Mouse (Mus musculus) C2C12 (cell line): ENCODE measurements around the gene Cltc. TPM values are rescaled to one million over a fixed set of nuclear protein-coding genes. Genes with fewer than 3 reads are reported as not detected.
A peak's percentile ranks its signal among the peaks of the same experiment; 100 is the strongest.

Experiments used
- H3K27me3 ChIP-seq: one replicate; pipeline ENCODE4 v1.6.1; 2011; ENCODE audit not compliant: control insufficient read depth, insufficient read depth, insufficient read length
- H3K36me3 ChIP-seq: one replicate; pipeline ENCODE4 v1.6.1; 2011; ENCODE audit not compliant: control insufficient read depth, insufficient read depth
- H3K4me3 ChIP-seq: one replicate; pipeline ENCODE4 v1.5.1; 2011; ENCODE audit warnings: mild to moderate bottlenecking, control low read depth; ENCODE audit not compliant: poor library complexity, insufficient read depth, severe bottlenecking
- H3K79me2 ChIP-seq: one replicate; pipeline ENCODE4 v1.6.1; 2011; ENCODE audit not compliant: control insufficient read depth, insufficient read depth
- H3K79me3 ChIP-seq: one replicate; pipeline ENCODE4 v1.6.1; 2011; ENCODE audit warnings: low read depth, control low read depth
- H3ac ChIP-seq: one replicate; pipeline ENCODE3; 2011; ENCODE audit warnings: low read depth; ENCODE audit not compliant: control insufficient read depth, insufficient read length
- CEBPB ChIP-seq: IDR thresholded peaks from one replicate; pipeline ENCODE4 v1.6.1; 2011; ENCODE audit warnings: low read depth, mild to moderate bottlenecking, control low read depth, moderate library complexity
- CTCF ChIP-seq: IDR thresholded peaks from one replicate; pipeline ENCODE4 v1.5.1; 2011; ENCODE audit not compliant: control insufficient read depth, insufficient read depth, insufficient read length
- FOSL1 ChIP-seq: IDR thresholded peaks from one replicate; pipeline ENCODE4 v1.8.0; 2011; ENCODE audit warnings: mild to moderate bottlenecking, low read length; ENCODE audit not compliant: poor library complexity, insufficient read depth, severe bottlenecking
- MAX ChIP-seq: IDR thresholded peaks from one replicate; pipeline ENCODE4 v1.6.1; 2011; ENCODE audit warnings: mild to moderate bottlenecking, control low read depth
- MYOD1 ChIP-seq: IDR thresholded peaks from one replicate; pipeline ENCODE4 v1.6.1; 2011; ENCODE audit warnings: low read depth; ENCODE audit not compliant: control insufficient read depth, insufficient read length
- MYOG ChIP-seq: IDR thresholded peaks from one replicate; pipeline ENCODE4 v1.6.1; 2011; ENCODE audit not compliant: control insufficient read depth, insufficient read length; ENCODE audit errors: extremely low read depth
- USF1 ChIP-seq: IDR thresholded peaks from one replicate; pipeline ENCODE4 v1.6.1; 2011; ENCODE audit warnings: low read depth, mild to moderate bottlenecking, control low read depth, moderate library complexity
- polyA plus RNA-seq: library from polyadenylated mRNA; unstranded; fragments of >200 nt; fragmentation: generic; extraction: Trizol; gene quantifications from one replicate; pipeline ENCODE4 v1.2.1, GENCODE M21; 2012; ENCODE audit warnings: missing spikeins

The Cltc gene
- polyA plus RNA-seq, 1 experiment = 65.1 TPM

DNA sequence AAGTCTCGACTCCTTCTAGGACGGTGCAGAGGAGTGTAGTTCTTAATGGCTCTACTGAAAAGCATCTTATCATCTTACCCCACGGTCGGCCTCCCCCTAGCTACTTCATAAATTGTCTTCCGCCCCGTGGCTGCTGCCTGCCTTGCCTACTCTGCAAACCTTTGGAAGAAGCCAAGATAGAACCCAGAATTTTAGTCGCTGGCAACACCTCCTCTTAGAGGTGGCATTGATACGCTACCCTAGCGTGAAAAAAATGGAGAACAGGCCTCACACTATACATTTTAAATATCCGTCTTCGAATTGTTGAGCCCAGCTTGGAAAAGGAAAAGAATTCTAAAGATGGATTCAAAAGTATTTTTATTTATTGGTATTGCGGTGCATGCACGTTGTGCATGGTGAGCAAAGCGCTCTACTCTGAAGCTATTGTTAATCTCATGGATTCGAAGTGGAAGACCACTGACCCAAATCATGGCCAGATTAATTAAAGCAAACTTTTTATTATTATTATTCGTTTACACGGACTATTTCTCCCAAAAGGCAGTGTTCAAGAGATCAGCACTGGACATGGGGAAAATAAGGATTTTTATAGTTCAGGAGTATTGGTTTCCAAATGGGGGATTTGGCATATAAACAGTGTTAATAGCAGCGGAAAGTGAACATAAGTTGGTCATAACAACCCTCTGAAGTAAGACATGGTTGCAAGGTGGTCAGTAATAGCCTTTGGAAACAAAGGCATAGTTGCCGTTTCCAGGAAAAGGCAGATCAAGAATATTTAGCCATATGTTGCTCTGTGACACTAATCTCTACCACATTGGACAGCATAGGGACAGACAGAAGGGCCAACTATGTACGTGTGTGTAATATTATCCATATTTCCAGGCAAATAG, 73.0 kb downstream of the Cltc start:
- peaks cover 100% of the 10 kb centered on the region for H3K79me2 ChIP-seq
- peaks cover 40% of the 10 kb centered on the region for H3K36me3 ChIP-seq
- H3K4me3 ChIP-seq = peak overlapping the region; percentile 90
- H3K79me3 ChIP-seq = peaks cover 86% of the 10 kb centered on the region
- peak overlapping the region; percentile 81 for H3ac ChIP-seq
- H3K27me3 ChIP-seq = no peaks in the 10 kb centered on the region
- no peak for TF ChIP-seq FOSL1

DNA sequence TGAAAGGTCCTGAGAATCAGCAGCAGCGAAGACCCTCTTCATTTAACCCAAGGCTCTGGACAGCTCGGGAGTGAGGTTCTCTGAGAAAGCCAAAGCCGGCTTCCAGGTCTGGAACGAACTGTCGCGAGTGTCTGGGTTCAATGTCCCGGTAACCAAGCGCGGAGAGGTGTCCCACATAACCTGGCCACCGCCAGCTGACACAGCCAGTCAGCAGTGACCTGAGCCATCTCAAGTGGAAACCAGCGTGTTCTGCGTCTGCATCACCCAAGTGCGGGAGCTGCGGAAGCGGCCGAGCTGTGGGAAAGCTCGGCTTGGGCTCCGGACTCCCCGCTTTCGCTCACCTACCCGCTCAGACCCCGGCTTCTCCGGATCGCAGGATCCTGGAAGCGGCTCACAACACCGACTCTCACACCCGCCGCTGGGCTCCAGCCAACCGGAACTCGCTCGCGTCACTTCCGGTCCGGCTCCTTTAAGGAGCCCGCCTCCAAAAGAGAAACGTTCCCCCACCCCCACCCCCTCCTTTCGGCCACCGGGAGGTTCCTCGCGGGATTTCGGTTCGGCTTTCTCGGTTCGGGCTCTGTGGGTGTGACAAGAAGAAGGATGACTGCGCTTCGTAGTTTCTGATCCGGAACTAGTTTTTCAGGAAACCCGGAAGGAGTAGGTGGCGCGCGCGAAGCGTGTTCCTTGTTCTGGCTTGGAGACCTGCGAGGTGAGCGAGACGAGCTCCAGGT, 73.8 kb downstream of the Cltc start, which contains the start of the genes Vmp1 and Ptrh2:
Gene Vmp1, minus strand, starts transcription at position 442 of the 731 bp plus-strand sequence.
Gene Ptrh2, plus strand, starts transcription at position 591 of the 731 bp plus-strand sequence.
- H3K27me3 ChIP-seq = no peaks in the 10 kb centered on the region

DNA sequence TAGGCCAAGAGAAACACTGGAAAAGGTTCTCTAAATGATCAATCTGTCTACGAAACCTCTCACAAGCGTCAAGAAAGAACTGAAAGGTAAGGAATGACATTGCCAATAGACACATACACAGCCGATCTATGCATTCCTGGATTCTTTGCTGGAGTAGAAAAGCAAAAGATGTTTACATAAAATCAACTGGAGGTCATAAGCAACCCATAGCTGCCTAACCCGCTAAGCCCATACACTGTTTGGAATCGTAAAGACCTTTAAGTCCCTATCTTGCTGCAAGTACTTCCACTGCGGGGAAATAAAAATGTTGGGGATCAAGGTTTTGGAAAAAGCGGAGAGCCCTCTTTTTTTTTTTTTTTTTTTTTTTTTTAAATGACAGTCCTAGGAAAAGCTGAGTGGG, 74.5 kb downstream of the Cltc start:
- peaks cover 83% of the 10 kb centered on the region for H3K79me3 ChIP-seq
- H3K79me2 ChIP-seq = peaks cover 94% of the 10 kb centered on the region
- no peaks in the 10 kb centered on the region for H3K27me3 ChIP-seq
- H3K36me3 ChIP-seq = peaks cover 26% of the 10 kb centered on the region
- peak overlapping the region; percentile 90 for H3K4me3 ChIP-seq
- no peak for TF ChIP-seq MAX
- peak overlapping the region; percentile 92 for H3ac ChIP-seq

More for the DNA sequence above, 73.8 kb downstream of the Cltc start, which contains the start of the genes Vmp1 and Ptrh2:
- TF ChIP-seq MAX (peak; percentile 97), CTCF (no peak)
- peak within 1 kb of the TSS; percentile 92 for H3ac ChIP-seq
- H3K36me3 ChIP-seq = peaks cover 32% of the 10 kb centered on the region
- peak within 1 kb of the TSS; percentile 90 for H3K4me3 ChIP-seq
- peaks cover 100% of the 10 kb centered on the region for H3K79me2 ChIP-seq
- H3K79me3 ChIP-seq = peaks cover 86% of the 10 kb centered on the region

DNA sequence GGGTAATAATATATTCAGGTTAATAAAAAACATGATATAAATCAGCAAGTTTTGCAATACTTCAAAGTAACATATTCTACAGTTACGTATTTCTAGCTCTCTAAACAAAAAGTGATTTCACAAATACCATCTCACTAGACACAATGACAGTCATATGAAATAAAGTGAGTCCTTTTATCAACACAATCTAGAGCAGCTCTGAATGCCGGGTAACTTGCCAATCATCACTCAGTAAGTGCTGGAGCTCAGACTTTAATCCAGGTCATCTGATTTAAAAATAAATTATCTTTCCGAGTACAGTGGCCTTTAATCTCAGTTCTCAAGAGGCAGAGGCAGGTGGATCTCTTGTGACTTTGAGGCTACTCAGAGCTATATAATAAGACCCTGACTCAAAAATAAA, 75.9 kb downstream of the Cltc start:
- Histone ChIP-seq H3K36me3 (peaks cover 17% of the 10 kb centered on the region), H3K4me3 (no peak overlapping the region), H3K79me3 (peaks cover 79% of the 10 kb centered on the region), H3ac (no peak overlapping the region), H3K79me2 (peaks cover 94% of the 10 kb centered on the region), H3K27me3 (no peaks in the 10 kb centered on the region)
- TF ChIP-seq USF1 (no peak), MYOG (no peak), FOSL1 (no peak), CEBPB (no peak), CTCF (no peak), MAX (no peak), MYOD1 (no peak)

DNA sequence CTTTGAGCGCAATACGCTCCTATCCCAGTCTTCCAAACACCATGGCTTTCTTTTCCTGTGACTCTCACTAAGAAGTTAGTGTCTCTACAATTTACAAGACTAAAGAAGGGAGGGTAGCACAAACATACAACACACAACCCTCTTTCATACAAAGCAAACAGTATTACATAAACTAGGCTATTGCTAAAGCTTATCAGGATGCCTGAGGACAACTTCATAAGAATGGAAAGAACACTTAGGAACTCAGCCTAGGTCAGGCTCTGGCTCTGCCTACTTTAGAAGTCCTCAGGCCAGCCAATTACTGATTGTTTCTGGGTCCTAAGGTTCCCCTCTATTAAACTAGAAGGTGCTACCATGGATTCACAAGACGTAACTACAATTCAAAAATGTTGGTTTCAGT, 76.6 kb downstream of the Cltc start:
- peaks cover 94% of the 10 kb centered on the region for H3K79me2 ChIP-seq
- H3K27me3 ChIP-seq = no peaks in the 10 kb centered on the region
- no peak overlapping the region for H3K4me3 ChIP-seq
- TF ChIP-seq FOSL1 (no peak), USF1 (no peak), CTCF (no peak), MAX (no peak), MYOD1 (no peak), MYOG (no peak), CEBPB (no peak)
- peaks cover 10% of the 10 kb centered on the region for H3K36me3 ChIP-seq
- peaks cover 76% of the 10 kb centered on the region for H3K79me3 ChIP-seq
- H3ac ChIP-seq = no peak overlapping the region

DNA sequence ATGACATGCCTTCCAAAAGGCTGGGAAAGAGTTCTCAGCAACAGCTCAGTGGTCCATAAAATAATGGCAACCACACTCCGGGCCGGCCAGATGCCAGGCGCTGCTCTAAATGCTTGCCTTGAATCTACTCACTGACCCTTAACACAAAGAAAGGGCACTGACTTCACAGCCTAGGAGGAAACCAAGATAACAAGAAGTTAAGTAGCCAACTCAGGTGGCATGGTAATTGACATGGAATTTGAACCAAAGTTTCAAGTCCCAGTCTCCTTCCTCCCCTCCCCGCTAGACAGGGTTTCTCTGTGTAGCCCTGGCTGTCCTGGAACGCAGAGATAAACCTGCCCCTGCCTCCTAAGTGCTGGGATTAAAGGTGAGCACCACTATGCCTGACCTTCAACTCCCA, 78.4 kb downstream of the Cltc start:
- Histone ChIP-seq H3K36me3 (peaks cover 13% of the 10 kb centered on the region), H3K79me3 (peaks cover 64% of the 10 kb centered on the region), H3K79me2 (peaks cover 94% of the 10 kb centered on the region), H3K27me3 (no peaks in the 10 kb centered on the region), H3ac (no peak overlapping the region), H3K4me3 (no peak overlapping the region)
- TF ChIP-seq MYOD1 (no peak), CTCF (no peak), MYOG (no peak), USF1 (no peak), CEBPB (no peak), MAX (no peak)
